Mouse (Mus musculus) mesoderm, embryonic 11.5 days (tissue): ENCODE results near the gene Pbxip1.

Source experiments
- DNase-seq: peaks from one replicate; pipeline ENCODE4 v3.0.0-alpha.2; 2012; ENCODE audit warnings: low read depth, low spot score

Gene Pbxip1

GRCm38 (mm10) chr3:89482249-89482648 lies 45.7 kb downstream of the Pbxip1 start:
- no peak for DNase-seq

GRCm38 (mm10) chr3:89484766-89485524 lies 48.4 kb downstream of the Pbxip1 start:
- DNase-seq = peak; percentile 83

GRCm38 (mm10) chr3:89486111-89486510 lies 49.6 kb downstream of the Pbxip1 start:
- no peak for DNase-seq

- no peak for DNase-seq
Measured at GRCm38 (mm10) chr3:89486916-89487702, 50.6 kb downstream of the Pbxip1 start.

GRCm38 (mm10) chr3:89490790-89491189 lies 54.3 kb downstream of the Pbxip1 start:
- DNase-seq = no peak

- DNase-seq = no peak
Measured at GRCm38 (mm10) chr3:89491559-89491958, 55.1 kb downstream of the Pbxip1 start.

GRCm38 (mm10) chr3:89492701-89493151 lies 56.2 kb downstream of the Pbxip1 start:
- peak; percentile 55 for DNase-seq

GRCm38 (mm10) chr3:89494630-89495029 lies 58.1 kb downstream of the Pbxip1 start:
- DNase-seq = no peak

- DNase-seq = no peak
Measured at GRCm38 (mm10) chr3:89496366-89496765, 59.9 kb downstream of the Pbxip1 start.

GRCm38 (mm10) chr3:89499696-89500095 lies 63.2 kb downstream of the Pbxip1 start:
- no peak for DNase-seq
